Mouse (Mus musculus): Measurements from ENCODE around the gene Arhgef16.
A peak's percentile ranks its signal among the peaks of the same experiment; 100 is the strongest.

Gene Arhgef16

GRCm38 (mm10) chr4:154301466-154301881 is at the start of gene Arhgef16:
Gene Arhgef16, minus strand, starts transcription at chr4:154301676.
- peak in 1 of 2 experiments; percentile 25 for DNase-seq (ENCODE audit: low spot score in 2 of 2)

- DNase-seq (ENCODE audit: low spot score in 2 of 2), result no peak
Measured at GRCm38 (mm10) chr4:154348197-154348786, 46.8 kb upstream of the Arhgef16 start.

- no peak for DNase-seq (ENCODE audit: low spot score in 2 of 2)
Measured at GRCm38 (mm10) chr4:154346731-154347522, 45.5 kb upstream of the Arhgef16 start.

GRCm38 (mm10) chr4:154336650-154337049 is 35.2 kb upstream of the Arhgef16 start:
- DNase-seq (ENCODE audit: low spot score in 2 of 2), result no peak

- DNase-seq (ENCODE audit: low spot score in 2 of 2), result no peak
Measured at GRCm38 (mm10) chr4:154335761-154336160, 34.3 kb upstream of the Arhgef16 start, which contains the start of gene B230104I21Rik. Gene B230104I21Rik, plus strand, starts transcription at chr4:154336127.

- DNase-seq (ENCODE audit: low spot score in 2 of 2), result peak in 1 of 2 experiments; percentile 26
Measured at GRCm38 (mm10) chr4:154334699-154335402, 33.4 kb upstream of the Arhgef16 start.

- peak in 1 of 2 experiments; percentile 22 for DNase-seq (ENCODE audit: low spot score in 2 of 2)
Measured at GRCm38 (mm10) chr4:154333300-154333699, 31.8 kb upstream of the Arhgef16 start.

- no peak for DNase-seq (ENCODE audit: low spot score in 2 of 2)
Measured at GRCm38 (mm10) chr4:154331271-154331670, 29.8 kb upstream of the Arhgef16 start.

- no peak for DNase-seq (ENCODE audit: low spot score in 2 of 2)
Measured at GRCm38 (mm10) chr4:154330001-154330400, 28.5 kb upstream of the Arhgef16 start.

GRCm38 (mm10) chr4:154328836-154329235 is 27.4 kb upstream of the Arhgef16 start:
- peak; percentile 36 to 50 for DNase-seq (ENCODE audit: low spot score in 2 of 2)

GRCm38 (mm10) chr4:154328431-154328830 is 27.0 kb upstream of the Arhgef16 start:
- no peak for DNase-seq (ENCODE audit: low spot score in 2 of 2)

- no peak for DNase-seq (ENCODE audit: low spot score in 2 of 2)
Measured at GRCm38 (mm10) chr4:154325410-154325809, 23.9 kb upstream of the Arhgef16 start.

- no peak for DNase-seq (ENCODE audit: low spot score in 2 of 2)
Measured at GRCm38 (mm10) chr4:154313622-154313967, 12.1 kb upstream of the Arhgef16 start.

- DNase-seq (ENCODE audit: low spot score in 2 of 2), result no peak
Measured at GRCm38 (mm10) chr4:154312935-154313621, 11.6 kb upstream of the Arhgef16 start.

- DNase-seq (ENCODE audit: low spot score in 2 of 2), result no peak
Measured at GRCm38 (mm10) chr4:154312143-154312812, 10.8 kb upstream of the Arhgef16 start.

GRCm38 (mm10) chr4:154310576-154311262 is 9.2 kb upstream of the Arhgef16 start:
- no peak for DNase-seq (ENCODE audit: low spot score in 2 of 2)

- no peak for DNase-seq (ENCODE audit: low spot score in 2 of 2)
Measured at GRCm38 (mm10) chr4:154309131-154309530, 7.7 kb upstream of the Arhgef16 start.

GRCm38 (mm10) chr4:154299541-154300271 is 1.8 kb downstream of the Arhgef16 start:
- peak; percentile 64 to 72 for DNase-seq (ENCODE audit: low spot score in 2 of 2)

- no peak for DNase-seq (ENCODE audit: low spot score in 2 of 2)
Measured at GRCm38 (mm10) chr4:154297761-154298160, 3.7 kb downstream of the Arhgef16 start.

GRCm38 (mm10) chr4:154294262-154294731 is 7.2 kb downstream of the Arhgef16 start:
- no peak for DNase-seq (ENCODE audit: low spot score in 2 of 2)
